Mouse (Mus musculus): ENCODE data around the gene Orm3. TPM values are rescaled to one million over a fixed set of nuclear protein-coding genes. Genes with fewer than 3 reads are reported as not detected.

Gene Orm3
- polyA plus RNA-seq, 1 experiment from 2014 or later = not detected

DNA sequence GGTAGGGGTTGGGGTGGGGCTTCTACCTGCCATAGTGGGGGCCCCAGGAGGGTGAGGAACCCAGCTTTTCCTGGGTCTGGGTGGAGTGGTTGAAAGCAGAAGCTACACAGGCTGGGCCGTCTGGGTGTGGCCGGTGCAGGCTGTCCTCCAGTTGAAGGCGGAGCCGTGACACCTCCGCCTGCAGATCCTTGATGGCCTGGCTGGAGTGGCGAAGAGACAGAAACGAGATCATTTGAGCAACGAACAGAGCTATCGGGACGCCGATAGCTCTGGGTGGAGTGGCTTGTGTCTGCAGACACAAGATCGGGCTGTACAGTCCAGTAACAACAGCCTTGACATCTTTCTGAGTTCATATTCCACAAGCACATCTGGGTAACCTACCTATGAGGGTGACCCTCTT is 18.4 kb downstream of the Orm3 start:
- ATAC-seq (ENCODE audit: low FRiP score, low read depth) = no peak
- no peak overlapping the region for H3K4me2 ChIP-seq (replicated peaks)
- H3K27ac ChIP-seq = no peak overlapping the region
- no peaks in the 10 kb centered on the region for H3K27me3 ChIP-seq
- no peak overlapping the region for H3K9ac ChIP-seq
- H3K4me3 ChIP-seq = no peak overlapping the region
- no peaks in the 10 kb centered on the region for H3K9me3 ChIP-seq
- H3K4me1 ChIP-seq = no peaks in the 10 kb centered on the region
- peaks cover 99% of the 10 kb centered on the region for H3K36me3 ChIP-seq
- WGBS = 69% methylated on average over 12 of the region's 12 CpGs

DNA sequence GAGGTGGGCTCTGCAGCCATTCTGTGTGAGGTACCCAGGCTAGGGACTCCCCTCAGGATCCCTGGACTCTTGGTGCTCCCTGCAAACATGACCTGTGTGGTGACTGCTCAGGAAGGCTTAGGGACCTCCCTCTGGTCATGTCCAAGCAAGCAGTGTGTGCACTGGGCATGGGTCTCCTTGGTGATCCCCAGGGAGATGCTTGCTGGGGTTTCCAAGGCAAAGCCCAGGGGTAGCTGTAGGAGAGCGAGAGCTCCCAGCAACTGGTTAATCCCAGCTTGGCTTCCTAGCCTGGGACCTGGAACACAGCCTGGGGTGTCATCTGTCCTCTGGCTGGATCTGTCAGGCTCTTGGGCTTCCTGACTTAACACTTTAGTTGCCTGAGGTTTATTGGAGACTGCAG is 19.4 kb downstream of the Orm3 start:
- Histone ChIP-seq H3K4me1 (no peaks in the 10 kb centered on the region), H3K27ac (no peak overlapping the region), H3K27me3 (no peaks in the 10 kb centered on the region), H3K4me2 (replicated peaks) (no peak overlapping the region), H3K9ac (no peak overlapping the region), H3K36me3 (peaks cover 99% of the 10 kb centered on the region), H3K4me3 (no peak overlapping the region), H3K9me3 (no peaks in the 10 kb centered on the region)
- ATAC-seq (ENCODE audit: low FRiP score, low read depth) = no peak
- 86% methylated on average over 1 of the region's 1 CpGs for WGBS

DNA sequence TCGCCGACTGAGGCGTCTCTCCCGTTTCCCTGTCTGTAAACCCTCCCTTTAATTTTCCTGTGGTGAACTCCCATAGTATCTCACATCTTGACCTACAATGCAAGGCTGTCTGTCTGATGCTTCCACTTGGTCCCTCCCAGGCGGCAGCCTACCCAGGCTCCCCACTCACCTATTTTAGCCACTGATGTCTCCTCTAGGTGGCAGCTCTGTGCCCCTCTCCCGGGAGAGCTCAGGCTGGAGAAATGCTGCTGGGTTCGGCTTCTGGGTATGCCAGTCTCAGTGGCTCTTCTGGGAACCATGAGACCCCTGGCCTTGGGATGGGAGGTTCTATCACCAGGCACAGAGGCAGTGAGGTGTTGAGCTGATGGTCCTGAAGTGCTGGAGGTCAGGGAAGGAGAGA is 21.5 kb downstream of the Orm3 start:
- no peaks in the 10 kb centered on the region for H3K4me1 ChIP-seq
- no peak for ATAC-seq (ENCODE audit: low FRiP score, low read depth)
- no peaks in the 10 kb centered on the region for H3K9me3 ChIP-seq
- H3K27me3 ChIP-seq = no peaks in the 10 kb centered on the region
- H3K4me2 ChIP-seq (replicated peaks) = no peak overlapping the region
- WGBS = 69% methylated on average over 7 of the region's 7 CpGs
- H3K9ac ChIP-seq = no peak overlapping the region
- no peak overlapping the region for H3K27ac ChIP-seq
- no peak overlapping the region for H3K4me3 ChIP-seq
- H3K36me3 ChIP-seq = peaks cover 100% of the 10 kb centered on the region

DNA sequence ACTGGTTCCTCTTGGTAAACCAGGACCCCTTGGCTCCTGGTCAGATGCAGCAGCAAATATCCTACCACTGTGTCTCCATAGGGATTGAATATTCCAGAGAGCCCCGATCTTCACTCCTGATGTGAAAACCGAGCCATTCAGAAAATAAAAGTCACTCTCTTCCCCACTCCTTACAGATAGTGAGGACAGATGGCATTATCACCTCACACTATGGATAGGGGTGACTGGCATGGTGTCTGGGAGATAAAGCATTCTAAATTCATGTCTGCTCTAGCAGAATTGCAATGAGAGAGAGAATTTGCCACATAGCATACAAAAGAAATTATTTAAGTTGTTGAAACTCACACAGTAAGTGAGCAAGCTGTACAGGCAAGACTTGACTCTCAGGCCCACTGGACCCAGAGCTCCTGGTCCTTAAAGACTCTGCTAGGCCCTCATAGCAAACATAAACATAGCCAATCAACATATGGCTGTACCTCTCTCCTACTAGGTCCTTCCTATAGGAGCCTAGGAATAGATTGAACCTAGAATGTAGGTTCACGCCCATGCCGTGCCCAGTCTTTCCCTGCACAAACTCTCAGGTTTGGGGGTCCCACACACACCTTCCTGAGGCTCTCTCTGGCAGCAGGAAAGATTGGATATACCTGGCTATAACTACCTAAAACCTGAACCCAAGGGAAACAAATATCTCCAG is 26.9 kb downstream of the Orm3 start:
- Histone ChIP-seq H3K4me2 (replicated peaks) (no peak overlapping the region), H3K27me3 (no peaks in the 10 kb centered on the region), H3K9ac (no peak overlapping the region), H3K4me3 (no peak overlapping the region), H3K27ac (no peak overlapping the region), H3K4me1 (no peaks in the 10 kb centered on the region), H3K9me3 (no peaks in the 10 kb centered on the region), H3K36me3 (peaks cover 85% of the 10 kb centered on the region)
- ATAC-seq (ENCODE audit: low FRiP score, low read depth) = no peak
- WGBS = 91% methylated on average over 4 of the region's 4 CpGs

DNA sequence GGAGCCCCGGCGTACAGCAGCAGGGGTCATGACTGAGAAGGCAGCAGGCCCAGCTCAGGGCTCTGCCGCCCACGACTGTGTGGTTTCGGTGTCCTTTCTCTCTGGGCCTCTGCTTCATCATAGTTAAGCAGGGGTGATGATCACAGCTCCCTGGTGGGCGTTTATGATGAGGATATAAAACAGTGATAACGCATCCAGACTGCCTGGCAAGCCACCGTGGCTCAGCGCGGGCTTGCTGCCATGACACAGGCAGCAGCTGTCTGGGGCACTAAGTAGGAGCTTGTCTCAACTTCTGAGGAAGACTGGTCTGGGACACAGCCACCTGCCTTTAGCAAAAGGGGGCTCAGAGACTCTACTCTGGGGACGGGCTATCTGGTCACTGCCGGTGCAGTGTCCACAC is 27.5 kb downstream of the Orm3 start:
- no peak overlapping the region for H3K4me2 ChIP-seq (replicated peaks)
- peaks cover 83% of the 10 kb centered on the region for H3K36me3 ChIP-seq
- no peak for ATAC-seq (ENCODE audit: low FRiP score, low read depth)
- H3K27me3 ChIP-seq = no peaks in the 10 kb centered on the region
- 77% methylated on average over 12 of the region's 12 CpGs for WGBS
- no peak overlapping the region for H3K9ac ChIP-seq
- no peaks in the 10 kb centered on the region for H3K4me1 ChIP-seq
- no peaks in the 10 kb centered on the region for H3K9me3 ChIP-seq
- H3K27ac ChIP-seq = no peak overlapping the region
- no peak overlapping the region for H3K4me3 ChIP-seq

DNA sequence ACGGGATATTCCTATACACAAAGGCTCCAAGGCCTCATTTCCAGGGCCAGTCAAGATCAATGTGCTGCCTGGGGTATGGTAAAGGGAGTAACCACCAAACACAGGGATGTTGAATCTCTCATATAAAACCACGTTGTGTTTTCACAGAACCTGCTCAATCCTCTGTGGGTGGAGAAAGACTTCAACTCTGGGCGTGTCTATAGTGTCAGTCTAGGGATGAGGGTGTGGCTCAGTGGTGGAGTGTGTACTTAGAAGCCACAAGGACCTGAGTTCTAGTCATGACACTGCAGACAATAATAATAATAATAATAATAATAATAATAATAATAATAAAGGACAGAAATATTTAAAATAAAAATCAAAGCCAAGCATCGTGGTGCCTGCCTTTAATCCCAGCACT is 28.3 kb downstream of the Orm3 start:
- ATAC-seq (ENCODE audit: low FRiP score, low read depth) = no peak
- WGBS = 89% methylated on average over 4 of the region's 4 CpGs

DNA sequence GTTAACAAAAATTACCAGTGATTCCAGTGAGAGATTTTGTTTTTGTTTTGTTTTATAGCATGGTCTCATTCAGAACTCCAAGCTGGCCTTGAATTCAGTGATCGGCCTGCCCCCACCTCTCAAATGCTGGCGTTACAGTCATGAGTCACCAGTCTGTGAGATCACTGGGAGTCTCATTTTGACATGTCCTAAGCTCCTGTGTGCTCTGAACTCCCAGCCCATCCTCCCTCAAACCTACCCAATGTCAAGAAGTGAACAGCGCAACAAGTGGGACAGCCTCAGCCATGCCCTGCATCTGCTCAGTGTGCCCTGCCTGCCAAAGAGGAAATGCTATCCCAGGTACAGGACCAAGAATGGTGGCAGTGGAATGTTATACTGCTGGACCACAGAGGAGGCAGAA is 29.3 kb downstream of the Orm3 start:
- H3K36me3 ChIP-seq = peaks cover 72% of the 10 kb centered on the region
- 86% methylated on average over 3 of the region's 3 CpGs for WGBS
- no peak overlapping the region for H3K4me3 ChIP-seq

More for the DNA sequence above, 28.3 kb downstream of the Orm3 start:
- Histone ChIP-seq H3K4me1 (peaks cover 3% of the 10 kb centered on the region), H3K9me3 (no peaks in the 10 kb centered on the region), H3K27me3 (no peaks in the 10 kb centered on the region), H3K27ac (no peak overlapping the region), H3K4me2 (replicated peaks) (no peak overlapping the region), H3K36me3 (peaks cover 78% of the 10 kb centered on the region), H3K4me3 (no peak overlapping the region), H3K9ac (no peak overlapping the region)

DNA sequence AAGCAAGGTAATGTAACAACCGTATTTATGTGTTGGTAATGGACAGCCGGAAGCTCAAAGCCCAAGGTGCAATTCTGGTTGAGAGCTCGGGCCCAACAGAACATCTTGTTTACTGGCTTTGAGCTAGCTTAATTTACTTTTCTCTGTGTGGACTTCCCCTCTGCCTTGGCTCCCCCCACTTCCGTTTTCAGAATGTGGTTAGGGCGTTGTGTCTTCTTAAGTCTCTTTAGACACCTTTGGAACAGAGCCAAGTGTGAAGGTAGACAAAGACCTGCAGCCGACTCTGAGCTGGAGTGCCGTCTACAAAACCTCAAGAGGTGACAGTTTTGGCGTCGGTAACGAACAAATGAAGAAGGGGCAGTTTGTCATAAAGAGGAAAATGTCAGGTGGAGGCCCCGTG is 29.8 kb downstream of the Orm3 start:
- 79% methylated on average over 11 of the region's 11 CpGs for WGBS
- Histone ChIP-seq H3K4me2 (replicated peaks) (no peak overlapping the region), H3K4me3 (no peak overlapping the region), H3K27ac (no peak overlapping the region), H3K27me3 (no peaks in the 10 kb centered on the region), H3K9me3 (no peaks in the 10 kb centered on the region), H3K36me3 (peaks cover 72% of the 10 kb centered on the region), H3K4me1 (peaks cover 10% of the 10 kb centered on the region), H3K9ac (no peak overlapping the region)
- ATAC-seq (ENCODE audit: low FRiP score, low read depth) = no peak

More for the DNA sequence above, 29.3 kb downstream of the Orm3 start:
- Histone ChIP-seq H3K27me3 (no peaks in the 10 kb centered on the region), H3K4me1 (peaks cover 10% of the 10 kb centered on the region), H3K4me2 (replicated peaks) (no peak overlapping the region), H3K9ac (no peak overlapping the region), H3K27ac (no peak overlapping the region), H3K9me3 (no peaks in the 10 kb centered on the region)
- no peak for ATAC-seq (ENCODE audit: low FRiP score, low read depth)

DNA sequence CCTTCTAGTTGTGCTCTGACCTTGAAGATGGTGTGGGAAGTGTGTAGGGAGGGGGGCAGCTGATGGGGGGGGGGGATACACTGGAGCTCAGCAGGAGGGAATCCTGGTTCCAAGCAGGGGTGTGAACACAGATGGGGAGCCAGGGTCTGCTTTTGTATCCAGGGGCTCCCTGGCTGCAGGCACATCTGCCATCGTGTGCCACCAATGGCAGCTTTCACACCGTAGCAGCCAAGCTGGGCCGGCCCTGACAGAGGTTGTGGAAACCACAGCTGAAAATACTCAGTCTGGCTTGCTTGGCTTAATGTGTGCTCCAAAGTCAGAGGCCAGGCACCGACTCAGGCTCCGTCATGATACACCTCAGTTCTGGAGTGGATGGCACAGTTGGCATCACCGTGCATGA is 32.1 kb downstream of the Orm3 start:
- no peak for ATAC-seq (ENCODE audit: low FRiP score, low read depth)
- H3K36me3 ChIP-seq = peaks cover 74% of the 10 kb centered on the region
- no peak overlapping the region for H3K4me3 ChIP-seq
- no peaks in the 10 kb centered on the region for H3K9me3 ChIP-seq
- H3K4me2 ChIP-seq (replicated peaks) = no peak overlapping the region
- 78% methylated on average over 6 of the region's 6 CpGs for WGBS
- H3K27me3 ChIP-seq = no peaks in the 10 kb centered on the region
- no peak overlapping the region for H3K9ac ChIP-seq
- no peak overlapping the region for H3K27ac ChIP-seq
- peaks cover 10% of the 10 kb centered on the region for H3K4me1 ChIP-seq

DNA sequence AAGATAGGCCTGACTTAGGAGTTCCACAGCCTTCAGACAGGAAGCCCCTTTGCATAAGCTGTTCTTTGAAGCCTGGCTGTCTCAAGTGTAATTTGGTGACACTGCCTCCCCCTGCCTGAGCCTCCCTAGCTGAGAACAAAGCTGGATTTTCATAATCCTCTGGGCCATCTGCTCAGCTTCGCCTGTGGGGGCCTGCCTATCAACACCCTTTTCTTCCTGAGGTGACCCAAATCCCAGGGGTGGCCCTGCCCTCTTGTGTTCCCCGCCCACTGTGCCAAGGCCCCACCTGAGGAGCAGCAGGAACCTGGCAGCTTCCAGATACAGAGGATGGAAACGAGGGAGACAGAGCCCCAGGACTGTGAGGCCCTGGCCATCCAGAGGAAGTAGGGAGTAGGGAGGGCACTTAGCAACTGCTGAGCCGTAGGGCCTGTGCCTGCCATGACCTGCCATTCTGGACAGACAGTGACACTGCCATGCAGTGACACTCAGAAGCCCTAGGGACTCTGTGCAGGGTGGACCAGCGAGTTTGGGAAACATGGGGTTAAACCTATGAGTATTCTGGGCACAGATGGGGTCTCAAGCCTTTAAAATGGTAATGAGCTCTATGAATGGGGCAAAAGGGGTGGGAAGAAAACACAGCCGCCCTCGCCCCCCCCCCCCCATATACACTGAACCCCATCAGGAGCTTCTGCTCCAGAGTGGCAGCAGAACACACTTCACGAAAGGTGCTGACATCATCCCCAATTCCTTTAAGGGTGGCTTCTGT is 33.3 kb downstream of the Orm3 start:
- no peak overlapping the region for H3K4me3 ChIP-seq
- no peak for ATAC-seq (ENCODE audit: low FRiP score, low read depth)
- no peak overlapping the region for H3K4me2 ChIP-seq (replicated peaks)
- no peak overlapping the region for H3K27ac ChIP-seq
- peaks cover 76% of the 10 kb centered on the region for H3K36me3 ChIP-seq
- H3K9ac ChIP-seq = peak overlapping the region; percentile 19; the same call in 1 of the 2 replicates
- 35% methylated on average over 8 of the region's 8 CpGs for WGBS
- no peaks in the 10 kb centered on the region for H3K27me3 ChIP-seq
- peaks cover 10% of the 10 kb centered on the region for H3K4me1 ChIP-seq
- no peaks in the 10 kb centered on the region for H3K9me3 ChIP-seq

DNA sequence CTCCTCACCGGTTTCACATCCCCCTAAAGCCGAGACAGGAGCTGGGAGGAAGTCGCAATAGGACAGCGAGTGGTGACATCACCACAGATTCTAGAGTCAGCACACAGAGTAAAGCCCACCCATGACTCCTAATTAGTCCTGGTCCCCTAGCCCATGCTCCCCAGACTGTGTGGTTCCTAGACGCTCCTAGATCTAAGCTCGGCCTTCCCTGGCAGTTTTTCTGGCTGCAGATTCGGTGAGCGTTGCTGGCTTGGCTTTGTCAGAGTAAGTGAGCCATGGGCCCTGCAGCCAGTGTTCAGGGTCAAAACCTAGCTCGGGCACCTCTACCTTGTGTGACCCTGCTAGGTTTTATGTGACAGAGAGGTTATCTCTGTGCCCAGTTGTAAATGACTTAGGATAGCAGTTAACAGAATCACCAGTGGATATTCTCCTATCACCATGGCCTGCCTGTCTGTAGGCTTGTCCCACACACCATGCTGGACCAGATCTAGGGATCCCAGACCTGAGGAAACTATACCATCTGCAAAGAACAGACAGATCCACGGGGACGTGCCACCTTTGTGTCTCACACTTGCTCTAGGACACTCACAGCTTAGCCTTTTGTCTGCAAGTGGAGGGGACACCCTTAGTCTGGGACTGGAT is 34.0 kb downstream of the Orm3 start:
- Histone ChIP-seq H3K36me3 (peaks cover 80% of the 10 kb centered on the region), H3K27ac (no peak overlapping the region), H3K4me1 (peaks cover 10% of the 10 kb centered on the region), H3K9ac (no peak overlapping the region; the same call in 1 of the 2 replicates), H3K4me3 (no peak overlapping the region), H3K9me3 (no peaks in the 10 kb centered on the region), H3K27me3 (no peaks in the 10 kb centered on the region), H3K4me2 (replicated peaks) (no peak overlapping the region)
- ATAC-seq (ENCODE audit: low FRiP score, low read depth) = no peak
- 53% methylated on average over 11 of the region's 11 CpGs for WGBS

DNA sequence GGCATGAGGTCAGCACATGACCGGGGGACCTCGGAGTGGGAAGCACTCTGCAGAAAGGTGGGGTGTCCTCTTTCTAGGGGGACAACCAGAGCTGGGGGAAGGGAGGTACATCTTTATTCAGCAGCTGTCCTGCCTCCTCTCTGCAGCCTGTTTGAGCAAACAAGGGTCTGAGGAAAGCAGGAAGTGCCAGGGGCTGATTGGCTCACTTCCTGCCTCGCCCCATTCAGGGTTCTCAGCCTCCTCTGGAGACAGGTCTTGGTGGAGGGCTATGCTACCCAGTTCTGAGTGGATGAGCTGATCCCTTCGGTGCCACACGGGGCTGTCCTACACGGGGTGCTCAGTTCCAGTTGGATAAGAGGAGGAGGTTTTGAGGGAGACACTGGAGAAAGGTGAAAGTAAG is 35.4 kb downstream of the Orm3 start:
- no peak for ATAC-seq (ENCODE audit: low FRiP score, low read depth)
- H3K36me3 ChIP-seq = peaks cover 79% of the 10 kb centered on the region
- 90% methylated on average over 6 of the region's 6 CpGs for WGBS
- no peaks in the 10 kb centered on the region for H3K27me3 ChIP-seq
- no peak overlapping the region for H3K27ac ChIP-seq
- H3K4me3 ChIP-seq = no peak overlapping the region
- no peak overlapping the region for H3K4me2 ChIP-seq (replicated peaks)
- peaks cover 10% of the 10 kb centered on the region for H3K4me1 ChIP-seq
- H3K9ac ChIP-seq = no peak overlapping the region
- H3K9me3 ChIP-seq = no peaks in the 10 kb centered on the region

Data from limb, embryonic 13.5 days (tissue).